Mouse (Mus musculus): ENCODE data around the gene Grin3b. TPM values are rescaled to one million over a fixed set of nuclear protein-coding genes. Genes with fewer than 3 reads are reported as not detected.
A peak's percentile ranks its signal among the peaks of the same experiment; 100 is the strongest.

Grin3b gene
- polyA plus RNA-seq, 1 experiment from 2014 or later = 0.49 TPM

- peak overlapping the region; percentile 89 for H3K27ac ChIP-seq (ENCODE audit: low read depth, low read length)
- peak overlapping the region; percentile 83 for H3K9ac ChIP-seq (ENCODE audit: low read depth, low read length)
- ATAC-seq (ENCODE audit: low FRiP score) (no peak), DNase-seq (ENCODE audit: low spot score) (no peak)
- H3K4me3 ChIP-seq (ENCODE audit: low read depth, low read length) = peak overlapping the region; percentile 82
- peak overlapping the region; percentile 94 for H3K4me2 ChIP-seq (replicated peaks; ENCODE audit: low read depth, low read length)
- WGBS = under 1% methylated on average over 21 of the region's 29 CpGs
- H3K27me3 ChIP-seq (ENCODE audit: control insufficient read depth, insufficient read depth, low read length) = peaks cover 12% of the 10 kb centered on the region
- H3K36me3 ChIP-seq (ENCODE audit: control insufficient read depth, insufficient read depth, low read length) = peaks cover under 1% of the 10 kb centered on the region; the same call in 1 of the 2 replicates
- H3K4me1 ChIP-seq (replicated peaks; ENCODE audit: control insufficient read depth, insufficient read depth, low read length) = peaks cover 25% of the 10 kb centered on the region
- H3K9me3 ChIP-seq (ENCODE audit: control insufficient read depth, low read length) = no peaks in the 10 kb centered on the region
These were observed 42.4 kb upstream of the Grin3b start for GRCm38 (mm10) chr10:79928030-79928694.

DNA sequence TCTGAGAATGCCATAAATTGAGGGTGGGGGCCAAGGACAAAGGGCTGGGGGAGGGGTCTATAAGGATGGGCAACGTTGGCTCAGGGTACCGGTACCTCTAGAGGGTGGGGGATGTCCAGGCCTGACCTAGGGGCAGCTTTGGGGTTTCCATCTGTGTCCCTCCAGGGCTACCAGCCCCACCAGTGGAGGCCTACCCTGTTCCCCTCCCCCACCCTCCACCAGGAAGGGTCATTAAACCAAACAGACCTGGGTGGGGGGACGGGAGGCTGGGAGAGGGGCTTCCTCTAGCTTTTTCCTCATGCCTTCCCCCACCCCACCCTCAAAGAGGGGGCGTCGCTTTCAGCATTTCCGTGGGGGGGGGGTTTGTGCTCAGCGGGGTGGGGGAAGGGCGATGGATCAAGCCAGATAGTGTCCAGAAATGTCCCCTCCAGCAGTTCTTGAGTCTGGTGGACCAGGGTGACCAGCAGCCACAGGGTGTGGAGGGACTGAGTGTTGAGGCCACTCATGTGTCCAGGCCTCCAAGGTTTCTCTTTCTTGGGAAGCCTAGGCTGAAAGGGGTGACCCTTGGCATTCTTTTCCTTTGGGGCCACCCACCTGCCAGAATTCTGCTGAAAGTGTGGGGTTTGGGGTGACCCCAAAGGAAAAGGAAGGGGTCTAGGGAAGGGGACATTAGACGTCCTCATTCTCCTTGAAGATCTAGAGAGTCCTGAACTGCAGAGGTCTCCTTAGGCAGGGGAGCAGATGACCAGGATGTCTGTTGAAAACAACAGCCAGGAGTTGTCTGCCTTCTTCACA lies 41.4 kb upstream of the Grin3b start:
- peak overlapping the region; percentile 82 for H3K4me3 ChIP-seq (ENCODE audit: low read depth, low read length)
- H3K27ac ChIP-seq (ENCODE audit: low read depth, low read length) = peak overlapping the region; percentile 89
- H3K9me3 ChIP-seq (ENCODE audit: control insufficient read depth, low read length) = no peaks in the 10 kb centered on the region
- ATAC-seq (ENCODE audit: low FRiP score) (no peak), DNase-seq (ENCODE audit: low spot score) (peak; percentile 48)
- peak overlapping the region; percentile 94 for H3K4me2 ChIP-seq (replicated peaks; ENCODE audit: low read depth, low read length)
- peaks cover 27% of the 10 kb centered on the region for H3K4me1 ChIP-seq (replicated peaks; ENCODE audit: control insufficient read depth, insufficient read depth, low read length)
- peak overlapping the region; percentile 83 for H3K9ac ChIP-seq (ENCODE audit: low read depth, low read length)
- H3K27me3 ChIP-seq (ENCODE audit: control insufficient read depth, insufficient read depth, low read length) = peaks cover 5% of the 10 kb centered on the region
- H3K36me3 ChIP-seq (ENCODE audit: control insufficient read depth, insufficient read depth, low read length) = peaks cover 4% of the 10 kb centered on the region; the same call in 1 of the 2 replicates
- WGBS = 20% methylated on average over 6 of the region's 9 CpGs

- 90% methylated on average over 18 of the region's 18 CpGs for WGBS
- peaks cover 27% of the 10 kb centered on the region for H3K4me1 ChIP-seq (replicated peaks; ENCODE audit: control insufficient read depth, insufficient read depth, low read length)
These were observed 40.3 kb upstream of the Grin3b start for GRCm38 (mm10) chr10:79929967-79930825.

DNA sequence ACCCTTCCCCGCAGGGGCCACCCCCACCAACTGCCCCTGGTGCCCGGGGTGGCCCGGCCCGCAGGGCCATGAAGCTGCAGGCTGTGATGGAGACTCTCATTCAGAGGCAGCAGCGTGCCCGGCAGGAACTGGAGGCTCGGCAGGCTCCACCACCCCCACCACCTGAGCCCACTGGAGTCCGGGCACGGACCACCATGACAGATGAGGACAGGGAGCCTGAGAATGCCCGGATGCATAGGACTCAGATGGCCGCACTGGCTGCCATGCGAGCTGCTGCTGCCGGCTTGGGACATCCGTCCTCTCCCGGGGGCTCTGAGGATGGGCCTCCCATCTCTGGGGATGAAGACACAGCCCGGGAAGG lies 39.7 kb upstream of the Grin3b start:
- Histone ChIP-seq H3K9ac (ENCODE audit: low read depth, low read length) (0 out of 2 replicates have a peak overlapping the region, but pooled peaks have one; percentile 19), H3K9me3 (ENCODE audit: control insufficient read depth, low read length) (no peaks in the 10 kb centered on the region), H3K36me3 (ENCODE audit: control insufficient read depth, insufficient read depth, low read length) (peaks cover 4% of the 10 kb centered on the region; the same call in 1 of the 2 replicates), H3K4me2 (replicated peaks; ENCODE audit: low read depth, low read length) (no peak overlapping the region; the same call in 1 of the 2 replicates), H3K27me3 (ENCODE audit: control insufficient read depth, insufficient read depth, low read length) (peaks cover 3% of the 10 kb centered on the region), H3K4me3 (ENCODE audit: low read depth, low read length) (no peak overlapping the region), H3K27ac (ENCODE audit: low read depth, low read length) (peak overlapping the region; percentile 42; the same call in 1 of the 2 replicates), H3K4me1 (replicated peaks; ENCODE audit: control insufficient read depth, insufficient read depth, low read length) (peaks cover 27% of the 10 kb centered on the region)
- 86% methylated on average over 16 of the region's 16 CpGs for WGBS
- ATAC-seq (ENCODE audit: low FRiP score) (no peak), DNase-seq (ENCODE audit: low spot score) (no peak)

More at GRCm38 (mm10) chr10:79929967-79930825, 40.3 kb upstream of the Grin3b start:
- 0 out of 2 replicates have a peak overlapping the region, but pooled peaks have one; percentile 19 for H3K9ac ChIP-seq (ENCODE audit: low read depth, low read length)
- H3K9me3 ChIP-seq (ENCODE audit: control insufficient read depth, low read length) = no peaks in the 10 kb centered on the region
- DNase-seq (ENCODE audit: low spot score) (no peak), ATAC-seq (ENCODE audit: low FRiP score) (no peak)
- no peak overlapping the region for H3K4me3 ChIP-seq (ENCODE audit: low read depth, low read length)
- peak overlapping the region; percentile 42; the same call in 1 of the 2 replicates for H3K27ac ChIP-seq (ENCODE audit: low read depth, low read length)
- peaks cover 3% of the 10 kb centered on the region for H3K27me3 ChIP-seq (ENCODE audit: control insufficient read depth, insufficient read depth, low read length)
- H3K36me3 ChIP-seq (ENCODE audit: control insufficient read depth, insufficient read depth, low read length) = peaks cover 4% of the 10 kb centered on the region; the same call in 1 of the 2 replicates
- H3K4me2 ChIP-seq (replicated peaks; ENCODE audit: low read depth, low read length) = no peak overlapping the region; the same call in 1 of the 2 replicates

DNA sequence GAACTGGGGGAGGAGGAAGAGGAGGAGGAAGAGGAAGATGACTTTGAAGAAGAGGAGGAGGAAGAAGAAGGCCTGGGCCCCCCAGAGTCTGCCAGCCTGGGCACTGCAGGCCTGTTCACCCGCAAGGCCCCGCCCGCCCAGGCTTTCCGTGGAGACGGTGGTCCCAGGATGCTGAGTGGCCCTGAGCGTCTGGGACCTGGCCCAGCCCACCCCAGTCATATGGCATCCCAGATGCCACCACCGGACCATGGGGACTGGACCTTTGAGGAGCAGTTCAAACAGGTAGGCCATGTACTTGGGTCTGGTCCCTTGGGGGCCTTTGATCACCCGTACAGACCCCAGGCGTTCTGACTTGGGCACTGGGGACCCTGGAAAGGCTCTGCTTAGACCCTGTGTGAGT lies 38.7 kb upstream of the Grin3b start:
- no peak overlapping the region for H3K27ac ChIP-seq (ENCODE audit: low read depth, low read length)
- no peak overlapping the region for H3K4me2 ChIP-seq (replicated peaks; ENCODE audit: low read depth, low read length)
- no peak for ATAC-seq (ENCODE audit: low FRiP score)
- no peak for DNase-seq (ENCODE audit: low spot score)
- H3K4me1 ChIP-seq (replicated peaks; ENCODE audit: control insufficient read depth, insufficient read depth, low read length) = peaks cover 21% of the 10 kb centered on the region
- 79% methylated on average over 9 of the region's 9 CpGs for WGBS
- H3K4me3 ChIP-seq (ENCODE audit: low read depth, low read length) = no peak overlapping the region
- peaks cover 4% of the 10 kb centered on the region; the same call in 1 of the 2 replicates for H3K36me3 ChIP-seq (ENCODE audit: control insufficient read depth, insufficient read depth, low read length)
- H3K9me3 ChIP-seq (ENCODE audit: control insufficient read depth, low read length) = no peaks in the 10 kb centered on the region
- H3K9ac ChIP-seq (ENCODE audit: low read depth, low read length) = no peak overlapping the region
- no peaks in the 10 kb centered on the region for H3K27me3 ChIP-seq (ENCODE audit: control insufficient read depth, insufficient read depth, low read length)

DNA sequence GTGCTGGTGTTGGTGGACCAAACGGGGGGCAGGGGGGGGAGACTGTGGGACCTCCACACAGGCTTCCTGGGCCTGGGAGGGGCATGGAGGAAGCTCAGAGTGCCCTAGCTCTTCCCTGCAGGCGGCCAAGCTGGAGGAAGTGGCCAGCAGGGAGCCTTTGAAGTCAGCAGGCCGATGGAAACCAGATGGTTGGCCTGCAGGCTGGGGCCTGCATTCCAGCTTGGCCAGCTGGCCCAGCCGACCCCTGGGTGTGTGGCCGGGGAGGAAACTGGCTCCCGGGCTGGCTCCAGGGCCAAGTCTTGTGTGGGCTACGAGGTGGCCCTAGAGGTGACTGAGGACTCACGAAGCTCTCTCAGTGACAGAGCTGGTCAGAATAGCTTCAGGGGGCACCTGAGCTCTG lies 37.8 kb upstream of the Grin3b start:
- no peak for ATAC-seq (ENCODE audit: low FRiP score)
- H3K4me3 ChIP-seq (ENCODE audit: low read depth, low read length) = 0 out of 2 replicates have a peak overlapping the region, but pooled peaks have one; percentile 4
- H3K4me1 ChIP-seq (replicated peaks; ENCODE audit: control insufficient read depth, insufficient read depth, low read length) = peaks cover 21% of the 10 kb centered on the region
- H3K9me3 ChIP-seq (ENCODE audit: control insufficient read depth, low read length) = no peaks in the 10 kb centered on the region
- H3K36me3 ChIP-seq (ENCODE audit: control insufficient read depth, insufficient read depth, low read length) = peaks cover 4% of the 10 kb centered on the region; the same call in 1 of the 2 replicates
- H3K9ac ChIP-seq (ENCODE audit: low read depth, low read length) = no peak overlapping the region
- 12% methylated on average over 8 of the region's 8 CpGs for WGBS
- no peak overlapping the region for H3K27ac ChIP-seq (ENCODE audit: low read depth, low read length)
- H3K27me3 ChIP-seq (ENCODE audit: control insufficient read depth, insufficient read depth, low read length) = no peaks in the 10 kb centered on the region
- no peak overlapping the region for H3K4me2 ChIP-seq (replicated peaks; ENCODE audit: low read depth, low read length)
- DNase-seq (ENCODE audit: low spot score) = peak; percentile 47

GRCm38 (mm10) chr10:79933145-79933679 lies 37.3 kb upstream of the Grin3b start:
- no peaks in the 10 kb centered on the region for H3K27me3 ChIP-seq (ENCODE audit: control insufficient read depth, insufficient read depth, low read length)
- H3K4me2 ChIP-seq (replicated peaks; ENCODE audit: low read depth, low read length) = no peak overlapping the region; the same call in 1 of the 2 replicates
- H3K9me3 ChIP-seq (ENCODE audit: control insufficient read depth, low read length) = no peaks in the 10 kb centered on the region
- no peak overlapping the region for H3K4me3 ChIP-seq (ENCODE audit: low read depth, low read length)
- DNase-seq (ENCODE audit: low spot score) (no peak), ATAC-seq (ENCODE audit: low FRiP score) (no peak)
- WGBS = 54% methylated on average over 9 of the region's 9 CpGs
- no peak overlapping the region for H3K27ac ChIP-seq (ENCODE audit: low read depth, low read length)
- no peak overlapping the region for H3K9ac ChIP-seq (ENCODE audit: low read depth, low read length)
- peaks cover 4% of the 10 kb centered on the region; the same call in 1 of the 2 replicates for H3K36me3 ChIP-seq (ENCODE audit: control insufficient read depth, insufficient read depth, low read length)
- H3K4me1 ChIP-seq (replicated peaks; ENCODE audit: control insufficient read depth, insufficient read depth, low read length) = peaks cover 21% of the 10 kb centered on the region

DNA sequence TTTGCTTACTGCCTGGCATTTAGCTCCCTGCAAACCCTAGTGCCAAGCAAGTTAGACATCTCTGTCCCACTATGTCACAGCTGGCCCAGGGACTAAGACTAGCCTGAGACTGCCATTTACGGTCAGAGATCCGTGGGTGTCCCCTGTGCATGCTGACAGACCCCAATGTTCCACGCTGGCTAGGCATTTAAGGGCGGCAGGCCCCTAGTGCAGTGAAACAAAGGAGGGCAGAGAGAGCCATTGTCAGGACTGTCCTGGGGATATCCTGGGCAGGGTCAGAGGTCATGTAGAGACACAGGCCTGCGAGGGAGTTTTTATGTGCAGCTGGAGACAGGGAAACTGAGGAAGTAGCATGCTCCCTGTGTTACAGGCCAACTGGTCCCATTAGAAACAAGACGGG lies 36.7 kb upstream of the Grin3b start:
- Histone ChIP-seq H3K9ac (ENCODE audit: low read depth, low read length) (no peak overlapping the region), H3K4me3 (ENCODE audit: low read depth, low read length) (no peak overlapping the region)

More for the DNA sequence above, 36.7 kb upstream of the Grin3b start:
- H3K9me3 ChIP-seq (ENCODE audit: control insufficient read depth, low read length) = no peaks in the 10 kb centered on the region
- ATAC-seq (ENCODE audit: low FRiP score) (no peak), DNase-seq (ENCODE audit: low spot score) (no peak)
- H3K36me3 ChIP-seq (ENCODE audit: control insufficient read depth, insufficient read depth, low read length) = peaks cover 4% of the 10 kb centered on the region; the same call in 1 of the 2 replicates
- 38% methylated on average over 6 of the region's 6 CpGs for WGBS
- no peak overlapping the region for H3K4me2 ChIP-seq (replicated peaks; ENCODE audit: low read depth, low read length)
- H3K27ac ChIP-seq (ENCODE audit: low read depth, low read length) = no peak overlapping the region
- no peaks in the 10 kb centered on the region for H3K27me3 ChIP-seq (ENCODE audit: control insufficient read depth, insufficient read depth, low read length)
- peaks cover 20% of the 10 kb centered on the region for H3K4me1 ChIP-seq (replicated peaks; ENCODE audit: control insufficient read depth, insufficient read depth, low read length)

Measured in hindbrain, embryonic 11.5 days (tissue).